Mouse (Mus musculus) midbrain, embryonic 12.5 days (tissue): ENCODE data around the gene Defa20. TPM values are rescaled to one million over a fixed set of nuclear protein-coding genes. Genes with fewer than 3 reads are reported as not detected.
"Not testable (repeated sequence)": the region's sequence is repeated elsewhere in the genome, so short reads cannot be mapped to it uniquely, and the experiment has no call there.

Experiments used
- ATAC-seq: fragments of 200-750 bp; cut with Nextera tagmentation; 2 replicates; pipeline ENCODE4 v1.8.0; 2017; ENCODE audit warnings: low read depth, moderate TSS enrichment, moderate library complexity; ENCODE audit not compliant: low FRiP score
- H3K27ac ChIP-seq: fragments of 300-500 bp; sonication (generic); replicated peaks from 2 replicates; pipeline ENCODE4 v1.5.1; 2016; ENCODE audit warnings: mild to moderate bottlenecking
- H3K27me3 ChIP-seq: fragments of 300-500 bp; sonication (generic); 2 replicates; pipeline ENCODE4 v1.6.1; 2016; ENCODE audit warnings: mild to moderate bottlenecking
- H3K36me3 ChIP-seq: fragments of 300-500 bp; sonication (generic); 2 replicates; pipeline ENCODE4 v1.6.1; 2016
- H3K4me1 ChIP-seq: fragments of 300-500 bp; sonication (generic); 2 replicates; pipeline ENCODE4 v1.6.1; 2016
- H3K4me2 ChIP-seq: fragments of 300-500 bp; sonication (generic); replicated peaks from 2 replicates; pipeline ENCODE4 v1.6.1; 2016; ENCODE audit warnings: mild to moderate bottlenecking, moderate library complexity
- H3K4me3 ChIP-seq: fragments of 300-500 bp; sonication (generic); 2 replicates; pipeline ENCODE4 v1.5.1; 2016; ENCODE audit warnings: mild to moderate bottlenecking
- H3K9ac ChIP-seq: fragments of 300-500 bp; sonication (generic); replicated peaks from 2 replicates; pipeline ENCODE4 v1.6.1; 2016; ENCODE audit warnings: mild to moderate bottlenecking, moderate library complexity
- H3K9me3 ChIP-seq: fragments of 300-500 bp; sonication (generic); 2 replicates; pipeline ENCODE4 v1.6.1; 2016; ENCODE audit warnings: mild to moderate bottlenecking
- whole genome bisulfite sequencing: fragments of 180-500 bp; shearing (Covaris S2); methylation state at CpG from one replicate; pipeline ENCODE4 v1.1.7; 2016; 5-methylcytosine and 5-hydroxymethylcytosine counted together
- polyA plus RNA-seq: library from polyadenylated mRNA; unstranded; fragments of >200 nt; fragmentation: Nextera tagmentation; extraction: Ambion mirVana; gene quantifications from 2 replicates; pipeline ENCODE4 v1.2.1, GENCODE M21; 2016

Gene Defa20
- polyA plus RNA-seq: not detected in 2 replicates

GRCm38 (mm10) chr8:21508958-21509357 lies at the start of gene Defa20:
Gene Defa20, plus strand, starts transcription at chr8:21509258.
- H3K36me3 ChIP-seq, H3K9me3 ChIP-seq, H3K27me3 ChIP-seq, H3K9ac ChIP-seq, H3K4me3 ChIP-seq, ATAC-seq, H3K4me1 ChIP-seq, H3K27ac ChIP-seq, H3K4me2 ChIP-seq: not testable (repeated sequence)
- WGBS: no CpG with 5 or more reads among the region's 2 CpGs

- not testable (repeated sequence) for H3K9ac ChIP-seq, H3K27ac ChIP-seq, H3K36me3 ChIP-seq, H3K4me3 ChIP-seq, H3K9me3 ChIP-seq, H3K27me3 ChIP-seq, ATAC-seq, H3K4me1 ChIP-seq, H3K4me2 ChIP-seq
- no CpG with 5 or more reads among the region's 2 CpGs for WGBS
Measured at GRCm38 (mm10) chr8:21528732-21529131, 19.7 kb downstream of the Defa20 start, which contains the start of gene Defa32. Gene Defa32, plus strand, starts transcription at chr8:21529032.

Other genes starting within 250 kb of the Defa20 start
- not detected in 2 replicates for gene Defa27, start 193.7 kb upstream of the Defa20 start, polyA plus RNA-seq
- gene Defa29, start 182.2 kb upstream of the Defa20 start, polyA plus RNA-seq: not detected in 2 replicates
- gene Defa2, start 130.7 kb upstream of the Defa20 start, polyA plus RNA-seq: not detected in 2 replicates
- gene Defa33, start 117.4 kb upstream of the Defa20 start, polyA plus RNA-seq: not detected in 2 replicates
- gene Defa36, start 81.8 kb upstream of the Defa20 start, polyA plus RNA-seq: not detected in 2 replicates
- not detected in 2 replicates for gene Gm7849, start 52.7 kb upstream of the Defa20 start, polyA plus RNA-seq
- gene Defa32, start 19.8 kb downstream of the Defa20 start, polyA plus RNA-seq: not detected in 2 replicates
- gene Defa37, start 56.1 kb downstream of the Defa20 start, polyA plus RNA-seq: not detected in 2 replicates
- not detected in 2 replicates for gene Defa28, start 73.7 kb downstream of the Defa20 start, polyA plus RNA-seq
- not detected in 2 replicates for gene Gm7861, start 85.2 kb downstream of the Defa20 start, polyA plus RNA-seq
- gene Defa26, start 108.9 kb downstream of the Defa20 start, polyA plus RNA-seq: not detected in 2 replicates
- gene Defa17, start 146.5 kb downstream of the Defa20 start, polyA plus RNA-seq: not detected in 2 replicates
- gene Defa34, start 156.5 kb downstream of the Defa20 start, polyA plus RNA-seq: not detected in 2 replicates
- not detected in 2 replicates for gene AY761184, start 194.4 kb downstream of the Defa20 start, polyA plus RNA-seq
- not detected in 2 replicates for gene Defa24, start 225.2 kb downstream of the Defa20 start, polyA plus RNA-seq